Mouse (Mus musculus): ENCODE measurements around the gene Tab1.

Gene Tab1

GRCm38 (mm10) chr15:80206057-80206565 is 73.2 kb downstream of the Tab1 start:
- DNase-seq (ENCODE audit: low spot score in 2 of 2) = no peak

GRCm38 (mm10) chr15:80208446-80208845 is 75.5 kb downstream of the Tab1 start:
- DNase-seq (ENCODE audit: low spot score in 2 of 2) = no peak
